Mouse (Mus musculus): ENCODE measurements at regions not wholly inside any gene's neighbourhood (a gene's known extent, or its start where the extent isn't known, plus 50 kb on each side); places are given as distances from the start of the nearest gene placed in this dataset.

DNA sequence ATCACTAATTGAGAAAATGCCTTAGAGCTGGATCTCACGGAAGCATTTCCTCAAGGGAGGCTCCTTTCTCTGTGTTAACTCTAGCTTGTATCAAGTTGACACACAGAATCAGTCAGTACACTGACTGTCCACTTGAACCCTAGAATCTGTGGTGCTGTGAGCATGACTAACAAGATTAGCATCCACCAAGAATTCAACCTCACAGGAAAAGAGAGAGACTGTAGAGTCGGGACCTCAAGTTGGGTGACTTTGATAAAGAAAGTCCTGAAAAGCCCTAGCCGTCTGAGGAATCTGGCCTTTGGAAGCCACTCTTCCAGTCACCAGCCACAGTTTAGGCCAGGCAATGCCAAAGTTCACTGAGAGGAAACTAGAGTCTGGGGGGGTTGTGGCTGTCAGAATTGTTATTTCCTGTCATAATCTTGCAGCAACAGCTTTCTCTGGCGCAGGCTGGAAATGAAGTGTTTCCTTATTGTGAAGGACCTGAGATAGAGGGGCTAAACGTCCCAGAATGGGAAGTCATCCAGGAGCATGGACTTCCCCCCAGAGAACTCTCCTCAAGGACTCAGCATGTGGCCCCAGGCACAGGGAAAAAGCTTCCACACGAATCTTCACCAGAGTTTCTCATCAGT lies 97.9 kb downstream of the Irs2 start:
- TF ChIP-seq CTCF (IDR thresholded peaks at IDR 0.05; ENCODE audit: borderline replicate concordance, control insufficient read depth, extremely low read depth, insufficient read depth, low read length, poor library complexity): no peak
- TF ChIP-seq POLR2A (IDR thresholded peaks at IDR 0.05; ENCODE audit: control insufficient read depth, extremely low read depth, insufficient read depth, low read length, poor library complexity): no peak
